Mouse (Mus musculus) WW6 (cell line): ENCODE measurements around the gene Sdk2.

Experiments used
- DNase-seq: peaks from one replicate; pipeline ENCODE4 v3.0.0-alpha.2; 2013; ENCODE audit warnings: low read depth, low spot score

Sdk2 gene

GRCm38 (mm10) chr11:114046927-114047326, 19.9 kb downstream of the Sdk2 start:
- no peak for DNase-seq

- DNase-seq: no peak
Measured at GRCm38 (mm10) chr11:114044373-114044772, 22.5 kb downstream of the Sdk2 start.

- no peak for DNase-seq
Measured at GRCm38 (mm10) chr11:114043530-114043929, 23.3 kb downstream of the Sdk2 start.

- no peak for DNase-seq
Measured at GRCm38 (mm10) chr11:114040391-114041035, 26.3 kb downstream of the Sdk2 start.

DNA sequence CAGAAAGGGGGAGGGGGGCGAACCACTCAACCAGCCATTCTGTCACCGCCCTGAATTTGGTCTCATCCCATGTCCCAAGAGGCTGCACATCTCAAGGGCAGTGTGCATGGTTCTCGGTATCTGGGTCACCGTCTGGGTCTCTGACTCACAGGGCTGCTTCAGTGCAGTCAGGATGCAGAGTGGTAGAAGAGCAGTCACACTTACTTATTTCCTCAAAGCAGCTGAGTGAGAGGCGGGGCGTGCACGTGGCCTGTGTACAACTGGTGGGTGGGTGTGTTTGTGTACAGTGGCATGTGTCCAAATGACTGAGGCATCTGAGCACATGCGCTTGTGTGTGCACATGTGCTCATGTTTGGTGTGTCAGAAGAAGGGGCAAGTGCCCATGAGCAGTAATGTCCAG, 28.8 kb downstream of the Sdk2 start:
- no peak for DNase-seq

GRCm38 (mm10) chr11:114031491-114031890, 35.4 kb downstream of the Sdk2 start:
- DNase-seq: no peak

- DNase-seq: no peak
Measured at GRCm38 (mm10) chr11:114030214-114030613, 36.6 kb downstream of the Sdk2 start.

- no peak for DNase-seq
Measured at GRCm38 (mm10) chr11:114028512-114028911, 38.3 kb downstream of the Sdk2 start.

- DNase-seq: no peak
Measured at GRCm38 (mm10) chr11:114028021-114028420, 38.8 kb downstream of the Sdk2 start.

DNA sequence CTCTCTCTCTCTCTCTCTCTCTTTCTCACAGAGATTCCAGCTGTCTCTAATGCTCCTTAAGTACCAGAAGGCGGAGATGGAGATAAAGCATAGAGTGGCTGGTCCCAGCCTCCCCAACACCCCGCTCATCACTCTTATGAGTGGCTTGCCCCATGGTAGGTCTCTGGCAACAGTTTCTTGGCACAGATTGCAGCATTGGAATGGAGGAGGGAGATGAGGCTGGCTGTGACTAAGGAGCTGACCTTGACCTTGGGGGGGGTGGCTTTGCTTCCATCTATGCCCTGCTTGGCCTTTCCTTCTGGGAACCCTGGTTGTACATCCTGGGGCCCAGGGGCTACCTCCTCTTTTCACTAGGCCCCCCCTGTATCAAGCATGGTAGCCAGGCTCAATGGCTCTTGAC, 41.8 kb downstream of the Sdk2 start:
- no peak for DNase-seq

DNA sequence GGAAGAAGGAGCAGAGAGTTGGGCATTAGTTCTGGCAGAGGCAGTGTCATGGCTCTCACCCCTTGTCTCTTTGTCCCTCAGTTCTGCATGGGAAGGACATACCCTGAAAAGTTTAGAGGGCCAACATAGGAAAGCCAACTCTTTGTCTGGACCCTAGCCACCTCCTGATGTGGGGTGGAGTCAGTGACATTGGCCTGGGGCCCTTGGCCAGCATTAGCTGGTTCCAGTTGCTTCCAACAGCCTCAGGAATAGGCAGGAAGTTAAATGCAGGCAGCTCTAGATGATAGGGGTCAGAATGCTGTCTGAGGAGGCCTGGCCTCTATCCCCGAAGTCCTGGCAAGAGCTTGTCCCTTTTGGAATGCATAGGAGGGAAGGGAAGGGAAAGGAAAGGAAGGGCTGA, 42.9 kb downstream of the Sdk2 start:
- no peak for DNase-seq

DNA sequence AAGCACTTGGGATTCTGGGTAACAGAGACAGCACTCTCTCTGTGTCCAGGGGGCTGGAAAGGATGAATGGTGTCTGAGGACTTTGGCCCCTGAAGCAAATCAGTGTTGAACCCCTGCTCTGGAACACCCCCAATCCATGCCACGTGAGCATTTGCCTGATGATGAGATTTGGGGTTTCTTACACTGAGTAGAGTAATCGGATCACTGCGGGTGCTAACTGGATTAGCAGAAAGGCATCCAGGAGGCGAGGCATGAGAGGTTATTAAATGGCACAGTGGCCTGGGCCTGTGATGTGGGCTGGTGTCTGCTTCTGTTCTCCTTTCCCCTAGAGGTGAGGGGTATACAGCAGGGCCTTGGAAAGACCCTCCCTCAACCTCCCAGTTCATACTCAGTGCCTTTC, 44.7 kb downstream of the Sdk2 start:
- DNase-seq: no peak

- DNase-seq: no peak
Measured at GRCm38 (mm10) chr11:114019087-114019486, 47.8 kb downstream of the Sdk2 start.

- DNase-seq: no peak
Measured at GRCm38 (mm10) chr11:114016889-114017392, 49.9 kb downstream of the Sdk2 start.

GRCm38 (mm10) chr11:114016108-114016888, 50.5 kb downstream of the Sdk2 start:
- DNase-seq: no peak

- no peak for DNase-seq
Measured at GRCm38 (mm10) chr11:114011523-114011922, 55.3 kb downstream of the Sdk2 start.

DNA sequence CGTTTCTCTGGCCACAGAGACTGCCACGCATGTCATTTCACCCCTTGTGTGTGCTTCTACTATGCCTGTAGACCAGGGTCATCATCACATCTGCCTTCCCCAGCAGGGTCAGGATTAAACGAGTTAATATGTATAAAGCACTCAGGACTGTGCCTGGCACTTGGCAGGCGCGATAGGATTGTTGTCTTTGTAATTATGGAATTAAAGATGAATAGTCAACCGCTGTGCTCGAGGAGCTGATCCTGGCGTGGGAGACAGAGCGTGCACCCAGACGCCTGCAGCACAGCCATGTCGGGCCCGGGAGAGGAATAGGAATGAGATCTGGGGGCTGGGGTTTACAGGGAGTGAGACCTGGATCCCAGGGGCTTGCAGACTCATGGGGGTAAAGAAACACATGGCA, 61.0 kb downstream of the Sdk2 start:
- DNase-seq: no peak

DNA sequence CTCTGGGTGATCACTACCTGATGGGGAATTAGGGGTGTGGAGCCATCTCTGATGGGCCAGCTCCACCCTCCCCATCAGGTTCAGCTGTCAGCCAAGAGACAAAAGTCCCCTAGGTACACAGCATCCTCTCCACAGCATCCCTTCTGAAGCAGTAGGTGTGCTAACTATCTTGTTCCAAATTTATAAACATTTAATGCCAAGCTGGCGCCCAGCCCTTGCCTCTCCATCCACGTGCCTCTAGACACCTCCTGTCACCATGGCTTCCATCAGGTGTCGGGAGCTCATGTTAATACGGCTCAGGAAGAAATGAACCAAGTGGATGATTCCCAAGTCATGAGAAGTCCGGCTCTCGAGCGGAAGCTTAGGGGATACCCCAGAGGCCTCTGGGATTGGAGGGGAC, 62.2 kb downstream of the Sdk2 start:
- DNase-seq: no peak

DNA sequence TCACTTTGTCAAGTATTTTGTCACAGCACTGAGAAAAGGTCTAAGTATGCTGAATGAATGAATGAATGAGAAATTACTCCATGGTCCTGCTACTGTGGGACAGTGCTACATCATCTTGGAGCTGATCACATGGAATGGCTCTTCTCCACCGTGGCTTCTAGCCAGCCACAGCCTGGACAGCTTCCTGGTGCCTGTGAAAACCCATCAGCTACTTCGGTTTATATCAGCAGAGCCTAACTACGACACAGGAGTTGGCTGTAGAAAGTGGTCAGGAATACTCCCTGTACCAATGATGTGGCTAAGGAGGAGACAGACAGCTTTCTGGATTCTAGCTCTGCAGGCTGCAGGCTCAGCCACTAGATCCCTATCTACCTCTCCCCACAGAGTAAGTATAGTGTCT, 63.7 kb downstream of the Sdk2 start:
- no peak for DNase-seq

DNA sequence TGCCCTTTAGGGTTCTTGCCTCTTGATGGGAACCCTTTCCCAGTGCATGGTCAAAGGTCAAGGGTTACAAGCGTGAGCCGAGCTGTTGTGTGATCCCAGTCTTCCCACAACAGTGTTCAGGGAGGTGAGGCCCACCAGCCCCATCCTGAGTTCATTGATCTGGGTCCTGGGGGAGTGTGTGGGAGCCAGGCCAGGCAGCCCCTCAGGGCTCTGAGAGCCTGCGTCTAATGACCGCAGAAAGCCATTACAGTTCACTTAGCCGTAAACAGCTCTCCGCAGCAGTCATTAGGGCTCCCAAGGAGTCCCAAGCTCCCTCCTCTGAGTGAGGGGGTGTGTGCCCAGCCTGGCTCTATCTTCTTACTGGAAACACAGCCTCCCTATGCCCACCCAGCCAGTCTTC, 66.8 kb downstream of the Sdk2 start:
- no peak for DNase-seq

DNA sequence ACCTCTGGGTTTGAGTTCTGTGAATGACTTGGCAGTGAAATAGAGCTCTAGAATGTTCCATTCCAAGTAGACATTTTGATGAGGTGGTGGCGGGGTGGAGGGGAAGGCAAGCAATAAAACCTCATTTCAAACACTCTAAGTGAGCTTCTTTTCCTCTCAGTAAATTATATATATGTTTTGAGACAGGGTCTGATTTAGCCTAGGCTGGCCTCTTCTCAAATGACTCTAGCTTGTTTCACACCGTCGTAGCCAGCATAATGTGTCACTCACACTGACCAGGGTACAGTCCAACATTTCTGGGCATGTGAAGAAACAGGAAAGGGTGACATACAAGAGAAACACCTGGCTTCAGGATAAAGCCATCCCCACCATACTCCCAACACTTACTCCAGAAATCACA, 68.1 kb downstream of the Sdk2 start:
- DNase-seq: no peak

- DNase-seq: no peak
Measured at GRCm38 (mm10) chr11:113993921-113994320, 72.9 kb downstream of the Sdk2 start.

DNA sequence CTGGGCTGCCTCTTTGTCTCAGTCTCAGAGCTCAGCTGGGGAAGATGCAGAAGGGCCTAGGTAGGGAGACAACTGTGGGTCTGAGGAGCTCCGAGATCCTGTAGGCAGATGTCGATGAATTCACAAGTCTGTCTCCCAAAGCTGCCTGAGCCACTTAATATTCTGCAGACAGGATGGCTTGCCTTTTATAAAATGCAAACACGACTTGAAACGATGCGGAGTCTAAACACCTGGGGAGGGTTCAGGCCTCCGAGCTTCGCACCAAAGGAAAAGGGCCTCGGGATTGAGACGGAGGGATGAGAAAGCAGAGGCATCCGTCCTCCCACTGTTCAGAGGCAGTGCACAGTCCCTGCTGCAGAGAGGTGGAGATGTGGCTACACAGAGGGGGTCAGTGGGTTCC, 74.0 kb downstream of the Sdk2 start:
- no peak for DNase-seq
